Mouse (Mus musculus): Measurements from ENCODE around the gene D330045A20Rik.
"Not testable (repeated sequence)": the region's sequence is repeated elsewhere in the genome, so short reads cannot be mapped to it uniquely, and the experiment has no call there.

D330045A20Rik gene

GRCm38 (mm10) chrX:139578649-139579278, 98.6 kb downstream of the D330045A20Rik start:
- no peak for DNase-seq (ENCODE audit: low read depth)

GRCm38 (mm10) chrX:139583616-139584015, 103.4 kb downstream of the D330045A20Rik start:
- DNase-seq (ENCODE audit: low read depth), result no peak

GRCm38 (mm10) chrX:139586676-139587075, 106.5 kb downstream of the D330045A20Rik start:
- not testable (repeated sequence) for DNase-seq (ENCODE audit: low read depth)

GRCm38 (mm10) chrX:139596404-139596803, 116.2 kb downstream of the D330045A20Rik start:
- DNase-seq (ENCODE audit: low read depth), result no peak
